Mouse (Mus musculus) frontal cortex, postnatal 25 days (tissue): Measurements from ENCODE around the gene Fmn2.

Experiments used
- DNase-seq, 2 experiments: peaks; one replicate each; pipeline ENCODE4 v3.0.0; 2022; ENCODE audit warnings: low spot score in 2 of 2

The Fmn2 gene

DNA sequence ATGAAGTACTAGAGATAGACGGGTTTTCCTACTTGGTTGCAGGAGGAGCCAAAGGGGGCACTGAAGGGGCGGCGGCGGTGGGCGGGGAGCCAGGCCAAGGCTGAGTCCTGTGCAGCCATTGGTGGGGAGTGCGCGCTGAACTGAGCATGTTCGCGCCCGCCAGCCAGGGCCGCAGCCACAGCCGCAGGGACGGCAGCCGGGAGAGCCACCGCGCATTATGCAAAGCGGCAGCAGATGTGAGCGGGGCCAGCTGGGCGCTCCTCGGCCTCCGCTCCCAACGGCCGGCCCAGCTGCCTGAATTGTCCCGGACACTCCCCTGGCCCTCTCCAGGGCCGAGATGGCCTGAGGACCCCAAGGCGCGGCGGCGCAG lies at the start of gene Fmn2:
TSS of gene Fmn2 (plus strand) at position 165 of the 370 bp plus-strand sequence.
- DNase-seq: peak; percentile 73 to 78

DNA sequence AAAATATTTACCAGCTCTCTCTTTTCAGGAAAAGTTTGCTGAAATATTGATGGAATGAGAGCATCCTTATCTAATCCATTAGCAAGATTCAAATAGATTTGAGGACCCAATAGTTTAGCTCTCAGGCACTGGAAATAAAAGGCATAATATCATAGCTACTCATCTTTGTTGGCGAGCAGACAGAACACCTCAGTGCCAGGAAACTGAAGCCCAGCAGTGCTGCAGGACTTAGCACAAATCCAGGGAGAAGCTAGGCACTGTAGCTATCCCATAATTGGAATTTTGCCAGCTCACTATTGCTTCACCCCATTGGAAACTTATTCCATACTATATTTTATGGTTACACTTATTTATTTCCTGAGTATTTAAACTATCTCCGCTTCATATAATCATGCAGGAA lies 46.5 kb upstream of the Fmn2 start:
- DNase-seq: no peak

DNA sequence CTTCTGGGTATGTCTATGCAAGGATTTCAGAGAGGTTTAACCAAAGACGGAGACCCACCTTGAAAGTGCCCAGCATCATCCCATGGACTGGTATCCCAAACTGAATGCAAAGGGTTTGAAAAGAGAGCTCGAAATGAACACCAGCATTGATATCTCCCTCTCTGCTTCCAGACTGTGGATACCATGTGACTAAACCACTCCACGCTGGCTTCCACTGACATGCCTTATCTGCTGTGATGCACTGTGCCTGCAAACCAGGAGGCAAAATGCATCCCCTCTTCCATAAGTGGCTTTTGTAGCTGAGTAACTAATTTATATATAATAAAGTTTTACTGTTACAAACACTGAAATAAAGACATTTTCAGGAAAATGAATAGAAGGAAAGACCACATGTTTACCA lies 36.2 kb upstream of the Fmn2 start:
- no peak for DNase-seq

DNA sequence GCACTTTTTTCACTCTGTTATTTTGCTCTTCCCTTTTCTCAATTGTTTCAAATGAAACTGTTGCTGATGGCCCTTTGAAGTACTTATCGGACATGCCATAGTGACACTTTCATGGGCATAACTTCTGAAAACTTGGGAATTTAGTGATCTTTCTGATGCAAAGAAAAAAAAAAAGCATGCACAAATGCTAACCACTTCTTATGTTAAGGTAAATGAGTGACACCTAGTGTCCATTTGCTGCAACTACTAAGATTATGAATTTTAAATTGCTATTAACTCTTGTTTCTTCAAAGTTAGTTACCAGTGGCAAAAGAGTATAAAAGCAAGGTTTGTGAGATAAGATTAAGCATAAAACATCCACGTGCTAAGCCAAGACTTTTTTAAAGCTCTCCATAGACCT lies 35.4 kb upstream of the Fmn2 start:
- DNase-seq: no peak

DNA sequence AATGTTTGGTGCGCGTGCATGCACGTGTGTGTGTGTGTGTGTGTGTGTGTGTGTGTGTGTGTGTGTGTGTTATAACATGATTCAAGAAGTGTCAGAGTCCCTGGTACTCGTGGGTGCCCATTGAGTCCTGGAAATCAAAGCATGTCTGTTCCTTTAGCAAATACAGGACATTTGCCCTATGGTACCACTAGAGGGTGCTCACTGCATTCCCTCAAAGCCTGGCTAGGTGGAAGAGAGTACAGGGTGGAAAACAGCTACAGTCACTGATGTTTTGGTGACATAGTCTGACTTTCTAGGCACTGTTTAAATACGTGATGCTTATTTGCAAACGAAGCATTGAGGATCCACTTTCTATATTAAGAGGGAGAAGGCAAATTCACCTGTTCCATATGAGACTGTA lies 31.9 kb upstream of the Fmn2 start:
- DNase-seq: peak in 1 of 2 experiments; percentile 14

DNA sequence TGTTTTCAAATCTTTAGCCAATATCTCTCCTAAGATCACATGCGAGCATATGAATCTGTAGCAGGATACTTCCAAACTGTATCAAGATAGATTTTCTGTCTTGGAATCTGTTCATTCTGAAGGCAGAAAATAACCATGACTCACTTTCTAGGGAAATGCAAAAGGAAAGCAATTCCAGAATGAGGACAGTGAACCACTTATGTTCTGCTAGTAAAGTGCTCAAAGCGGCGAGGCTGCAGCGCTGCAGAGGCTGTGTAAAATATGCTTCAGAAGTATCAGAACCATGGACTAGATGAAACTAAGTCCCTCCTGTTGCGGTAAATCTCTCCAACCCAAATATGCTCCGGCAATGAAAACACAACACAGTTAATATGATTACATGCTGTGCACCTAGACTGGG lies 19.1 kb upstream of the Fmn2 start:
- no peak for DNase-seq

DNA sequence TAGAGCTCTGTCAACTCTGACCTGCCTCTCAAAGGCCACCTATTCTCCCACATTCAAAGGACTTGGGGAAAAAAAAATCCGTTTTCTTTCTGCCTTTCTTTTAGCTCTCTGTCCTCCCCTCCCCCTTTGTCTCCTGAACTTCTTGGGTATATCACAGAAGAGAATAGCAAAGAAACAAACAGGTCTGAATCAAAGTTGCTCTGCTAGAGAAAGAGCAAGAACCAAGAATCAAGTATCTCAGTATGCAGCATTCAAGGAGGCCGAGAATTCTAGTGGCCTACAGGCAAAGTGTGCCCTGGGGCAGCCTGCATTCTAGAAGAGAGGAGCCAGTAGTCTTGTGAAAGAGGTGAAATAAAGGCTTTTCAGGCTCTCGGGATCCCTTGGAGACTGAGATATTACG lies 1.6 kb upstream of the Fmn2 start:
- no peak for DNase-seq

DNA sequence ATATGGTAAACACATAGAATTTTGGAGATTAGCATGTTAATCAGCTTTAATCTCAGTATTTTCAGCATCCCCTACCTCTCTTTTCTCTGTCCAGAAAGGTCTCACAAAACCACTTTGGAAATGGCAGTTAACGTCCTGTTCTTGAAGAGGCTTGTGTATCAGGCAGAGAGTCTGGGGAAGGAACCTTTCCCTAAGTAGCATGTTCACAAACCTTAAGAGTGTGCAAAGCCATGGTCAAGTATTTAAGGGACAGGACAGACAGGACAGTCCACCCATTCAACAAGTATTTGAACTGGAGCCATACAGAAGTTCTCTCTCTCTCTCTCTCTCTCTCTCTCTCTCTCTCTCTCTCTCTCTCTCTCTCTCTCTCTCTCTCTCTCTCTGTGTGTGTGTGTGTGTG lies 614 bp upstream of the Fmn2 start:
- no peak for DNase-seq

DNA sequence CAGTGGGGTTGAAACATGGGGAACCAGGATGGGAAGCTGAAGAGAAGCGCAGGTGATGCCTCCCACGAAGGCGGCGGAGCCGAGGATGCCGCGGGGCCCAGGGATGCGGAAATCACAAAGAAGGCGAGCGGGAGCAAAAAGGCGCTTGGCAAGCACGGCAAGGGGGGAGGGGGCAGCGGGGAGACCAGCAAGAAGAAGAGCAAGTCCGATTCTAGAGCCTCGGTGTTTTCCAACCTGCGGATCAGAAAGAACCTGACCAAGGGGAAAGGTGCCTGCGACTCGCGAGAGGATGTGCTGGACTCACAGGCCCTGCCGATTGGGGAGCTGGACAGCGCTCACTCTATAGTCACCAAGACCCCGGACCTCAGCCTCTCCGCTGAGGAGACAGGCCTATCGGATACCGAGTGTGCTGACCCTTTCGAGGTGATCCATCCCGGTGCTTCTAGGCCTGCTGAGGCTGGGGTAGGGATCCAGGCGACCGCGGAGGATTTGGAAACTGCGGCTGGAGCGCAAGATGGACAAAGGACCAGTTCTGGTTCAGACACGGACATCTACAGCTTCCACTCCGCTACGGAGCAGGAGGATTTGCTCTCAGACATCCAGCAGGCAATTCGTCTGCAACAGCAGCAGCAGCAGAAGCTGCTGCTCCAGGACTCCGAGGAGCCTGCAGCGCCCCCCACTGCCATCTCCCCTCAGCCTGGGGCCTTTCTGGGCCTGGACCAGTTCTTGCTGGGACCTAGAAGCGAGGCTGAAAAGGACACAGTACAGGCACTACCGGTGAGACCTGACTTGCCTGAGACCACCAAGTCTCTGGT lies 613 bp downstream of the Fmn2 start:
- peak; percentile 54 to 57 for DNase-seq

DNA sequence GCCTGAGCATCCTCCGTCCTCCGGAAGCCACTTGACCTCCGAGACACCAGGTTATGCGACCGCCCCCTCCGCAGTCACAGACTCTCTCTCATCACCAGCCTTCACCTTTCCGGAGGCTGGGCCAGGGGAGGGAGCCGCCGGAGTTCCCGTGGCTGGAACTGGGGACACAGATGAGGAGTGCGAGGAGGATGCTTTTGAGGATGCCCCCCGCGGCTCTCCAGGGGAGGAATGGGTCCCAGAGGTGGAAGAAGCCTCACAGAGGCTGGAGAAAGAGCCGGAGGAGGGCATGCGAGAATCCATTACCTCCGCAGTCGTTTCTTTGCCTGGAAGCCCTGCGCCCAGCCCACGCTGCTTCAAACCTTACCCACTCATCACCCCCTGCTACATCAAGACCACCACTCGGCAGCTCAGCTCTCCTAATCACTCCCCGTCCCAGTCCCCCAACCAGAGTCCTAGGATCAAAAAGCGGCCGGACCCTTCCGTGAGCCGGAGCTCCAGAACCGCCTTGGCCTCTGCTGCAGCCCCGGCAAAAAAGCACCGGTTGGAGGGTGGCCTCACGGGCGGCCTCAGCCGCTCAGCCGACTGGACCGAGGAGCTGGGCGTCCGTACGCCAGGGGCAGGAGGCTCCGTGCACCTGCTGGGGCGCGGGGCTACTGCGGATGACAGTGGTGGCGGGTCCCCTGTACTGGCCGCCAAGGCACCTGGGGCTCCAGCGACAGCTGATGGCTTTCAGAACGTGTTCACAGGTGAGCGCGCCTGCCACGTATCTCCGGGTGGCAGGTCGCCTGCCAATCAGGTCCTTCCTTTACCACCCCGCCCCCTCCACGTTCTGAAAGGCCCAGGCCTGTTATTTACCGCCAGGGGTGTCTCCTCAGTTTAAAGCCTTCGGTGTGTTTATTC lies 1.5 kb downstream of the Fmn2 start:
- DNase-seq: peak; percentile 50 to 52

DNA sequence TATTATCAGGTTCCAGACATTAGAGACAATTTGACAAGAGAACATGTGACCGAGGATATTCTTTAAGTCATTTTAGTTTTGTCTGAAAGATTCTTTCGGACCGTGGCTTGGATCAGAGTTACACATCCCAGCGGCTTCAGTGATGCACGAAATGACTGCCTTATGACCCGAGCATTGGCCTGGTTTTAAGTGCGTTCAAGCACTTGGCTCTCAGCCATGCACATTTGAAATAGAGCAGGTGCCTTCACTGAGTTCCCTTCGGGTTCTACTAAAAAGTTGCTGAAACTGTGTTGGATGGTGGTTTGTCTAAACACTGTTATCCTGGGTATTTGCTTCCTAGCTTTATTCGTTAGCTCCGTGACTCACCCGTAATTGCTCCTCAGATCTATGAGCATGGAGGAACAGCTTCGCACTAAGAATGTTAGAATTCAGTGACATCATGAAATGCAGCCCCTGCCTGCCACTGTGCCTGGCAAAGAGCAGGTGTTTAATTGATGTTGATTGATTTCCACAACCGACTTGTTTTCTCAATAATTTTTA lies 7.0 kb downstream of the Fmn2 start:
- no peak for DNase-seq

DNA sequence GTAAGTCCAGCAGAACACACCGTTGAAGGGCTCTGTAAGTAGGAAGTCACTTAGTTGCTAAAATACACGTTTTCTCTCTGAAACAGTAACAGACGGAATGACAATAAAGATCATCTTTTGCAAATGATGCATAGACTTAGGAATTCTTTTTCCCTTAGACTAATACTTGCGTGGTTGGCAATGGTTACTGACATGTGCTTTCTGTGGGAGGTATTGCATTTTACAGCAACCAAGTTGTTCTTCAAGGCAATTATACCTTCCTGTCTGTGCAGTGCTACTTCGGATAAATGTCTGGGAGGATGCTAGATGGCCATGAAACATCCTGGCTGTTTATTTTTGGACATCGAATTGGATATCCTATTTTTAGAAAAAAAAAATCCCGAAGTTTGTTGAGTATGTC lies 11.8 kb downstream of the Fmn2 start:
- no peak for DNase-seq

DNA sequence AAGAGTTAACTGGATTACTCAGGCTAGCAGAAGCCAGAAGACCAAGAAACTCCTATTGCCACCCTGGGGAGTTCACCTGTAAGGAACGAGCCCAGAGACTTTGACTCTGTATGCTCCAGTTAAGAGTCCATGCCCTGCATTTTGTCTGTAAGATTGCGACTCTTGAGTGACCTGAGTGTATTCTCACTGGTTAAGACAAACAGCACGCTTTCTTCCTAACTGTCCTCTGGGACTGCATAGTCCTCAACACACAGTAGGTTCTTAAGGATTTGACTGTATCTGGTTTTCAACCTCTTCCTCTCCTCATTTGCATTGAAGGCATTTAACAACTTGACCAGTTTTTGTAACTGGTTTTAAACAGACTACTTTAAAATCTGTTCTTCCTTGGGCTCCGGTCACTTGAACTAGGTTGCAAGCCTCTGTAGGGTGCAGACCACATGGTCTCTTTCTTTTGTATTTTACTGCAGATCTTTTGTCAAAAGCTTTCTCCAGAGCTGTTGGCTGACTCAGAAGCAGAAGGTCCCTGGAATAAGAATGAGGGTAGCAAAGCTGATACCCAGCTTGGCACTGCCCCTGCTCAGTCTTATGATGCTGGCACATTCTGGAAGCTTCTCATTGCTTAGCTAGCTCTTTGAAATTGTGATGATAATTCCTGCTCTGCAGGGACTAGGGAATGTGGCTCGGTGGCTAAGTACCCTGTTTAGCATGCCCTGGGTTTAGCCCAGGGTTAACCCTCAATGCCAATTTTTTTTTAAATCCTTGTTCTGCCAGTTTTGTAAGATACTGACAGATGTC lies 20.5 kb downstream of the Fmn2 start:
- no peak for DNase-seq

DNA sequence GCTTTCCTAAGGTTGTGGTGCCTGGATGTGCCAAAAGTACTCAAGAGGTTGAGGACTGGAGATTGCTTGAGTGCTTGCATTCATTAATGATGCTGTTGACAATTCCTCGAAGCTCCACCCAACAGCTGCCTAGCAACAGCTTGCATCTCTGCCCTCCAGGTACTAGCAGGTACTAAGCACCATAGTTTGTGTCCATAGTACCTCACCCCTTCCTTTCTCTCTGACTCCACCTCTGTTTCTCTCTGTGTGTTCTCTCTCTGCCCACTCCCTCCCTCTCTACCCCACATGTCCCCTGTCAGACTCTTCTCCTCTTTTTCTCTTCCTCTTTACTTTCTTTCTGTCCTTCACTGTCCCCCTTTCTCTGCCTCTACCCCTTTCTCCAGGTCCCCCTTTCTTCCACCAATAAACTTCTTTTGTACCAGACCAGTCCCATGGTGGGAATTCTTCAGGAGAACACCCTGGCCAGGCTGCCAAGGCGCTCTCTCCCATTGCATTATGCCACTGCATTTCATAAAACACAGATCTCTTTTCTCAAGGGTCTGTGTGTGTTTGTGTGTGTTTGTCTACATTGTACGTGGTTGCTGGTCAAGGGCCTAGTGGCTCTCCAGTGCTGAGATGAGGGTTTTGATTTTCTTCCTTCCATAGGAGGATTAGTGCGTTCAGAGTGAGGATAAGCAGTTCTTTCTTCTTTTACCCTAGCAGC lies 21.3 kb downstream of the Fmn2 start:
- no peak for DNase-seq

DNA sequence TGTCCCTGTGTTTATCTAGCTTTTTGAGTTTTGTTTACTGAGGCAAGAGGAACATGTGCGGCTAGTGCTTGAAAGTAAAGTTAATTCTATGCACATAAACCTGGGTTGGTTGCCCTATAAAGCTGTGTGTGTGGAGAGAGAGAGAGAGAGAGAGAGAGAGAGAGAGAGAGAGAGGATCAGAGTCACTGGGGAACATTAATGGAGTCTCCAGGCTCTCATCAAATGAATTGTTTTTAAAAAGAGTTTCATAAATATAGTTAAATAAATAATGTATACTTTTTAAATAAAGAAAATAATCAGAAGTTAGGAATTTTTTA lies 21.8 kb downstream of the Fmn2 start:
- no peak for DNase-seq

DNA sequence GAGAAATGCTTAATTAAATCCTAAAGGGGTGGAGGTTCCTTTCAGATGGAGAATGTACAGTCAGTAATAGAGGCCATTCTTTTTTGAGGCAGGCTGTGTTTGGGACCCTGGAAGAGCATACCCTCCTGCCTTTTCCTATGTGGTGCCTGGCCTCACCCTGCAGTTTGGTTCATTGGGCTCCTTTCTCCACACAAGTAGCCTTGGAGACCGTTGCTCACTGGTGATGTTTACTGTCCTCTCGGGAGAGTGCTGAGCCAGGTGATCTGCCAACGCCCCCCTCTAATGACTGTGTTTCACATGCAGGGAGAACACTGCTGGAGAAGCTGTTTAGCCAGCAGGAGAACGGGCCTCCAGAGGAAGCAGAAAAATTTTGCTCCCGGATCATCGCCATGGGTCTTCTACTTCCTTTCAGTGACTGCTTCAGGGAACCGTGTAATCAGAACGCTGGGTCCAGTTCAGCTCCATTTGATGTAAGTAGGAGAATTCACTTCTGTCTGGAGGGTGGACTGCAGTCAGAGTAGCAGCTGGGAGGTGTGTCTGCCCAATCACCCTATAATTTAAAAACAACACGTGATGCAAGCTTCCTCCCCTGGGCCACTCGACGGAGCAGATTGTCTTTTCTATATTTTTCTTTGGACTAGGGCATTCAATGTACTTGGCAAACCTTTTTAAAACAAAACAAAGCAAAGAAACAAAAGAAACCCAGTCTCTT lies 35.3 kb downstream of the Fmn2 start:
- no peak for DNase-seq

DNA sequence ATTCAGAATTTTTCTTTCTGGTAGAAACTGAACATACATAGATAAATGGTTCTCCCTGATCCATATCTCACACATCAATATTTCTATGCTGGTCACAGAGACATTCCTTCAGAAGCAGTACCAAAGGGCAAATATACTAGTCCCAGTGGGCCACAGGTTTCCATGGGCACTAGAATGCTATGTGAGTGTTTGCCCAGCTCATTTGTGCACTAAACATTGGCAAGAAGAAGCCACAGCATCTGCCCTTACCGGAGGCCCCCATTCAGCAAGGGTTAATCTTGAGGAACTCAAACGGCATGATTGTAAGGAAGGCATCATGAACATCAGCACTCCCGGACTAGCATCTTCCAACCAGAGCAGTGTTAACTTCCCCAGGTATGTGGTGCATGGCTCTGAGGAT lies 35.9 kb downstream of the Fmn2 start:
- no peak for DNase-seq

DNA sequence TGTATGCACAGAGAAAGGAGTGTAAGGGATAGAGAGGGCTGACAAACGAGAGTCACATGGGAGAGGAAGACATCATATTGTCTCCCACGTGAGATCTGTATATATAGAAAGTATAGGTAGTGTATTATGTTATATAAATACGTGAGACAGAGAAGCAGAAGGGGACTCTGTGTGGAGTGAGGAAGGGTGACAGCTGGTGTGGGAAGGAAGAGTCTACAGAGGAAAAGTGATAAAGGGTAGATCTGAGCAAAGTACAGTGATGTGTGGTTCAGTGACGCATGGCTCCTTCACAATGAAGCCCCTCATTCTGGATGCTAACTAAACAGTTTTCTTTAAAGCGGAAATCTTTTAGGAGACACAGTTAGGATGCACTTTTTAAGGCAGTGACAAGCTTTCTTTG lies 46.7 kb downstream of the Fmn2 start:
- no peak for DNase-seq

DNA sequence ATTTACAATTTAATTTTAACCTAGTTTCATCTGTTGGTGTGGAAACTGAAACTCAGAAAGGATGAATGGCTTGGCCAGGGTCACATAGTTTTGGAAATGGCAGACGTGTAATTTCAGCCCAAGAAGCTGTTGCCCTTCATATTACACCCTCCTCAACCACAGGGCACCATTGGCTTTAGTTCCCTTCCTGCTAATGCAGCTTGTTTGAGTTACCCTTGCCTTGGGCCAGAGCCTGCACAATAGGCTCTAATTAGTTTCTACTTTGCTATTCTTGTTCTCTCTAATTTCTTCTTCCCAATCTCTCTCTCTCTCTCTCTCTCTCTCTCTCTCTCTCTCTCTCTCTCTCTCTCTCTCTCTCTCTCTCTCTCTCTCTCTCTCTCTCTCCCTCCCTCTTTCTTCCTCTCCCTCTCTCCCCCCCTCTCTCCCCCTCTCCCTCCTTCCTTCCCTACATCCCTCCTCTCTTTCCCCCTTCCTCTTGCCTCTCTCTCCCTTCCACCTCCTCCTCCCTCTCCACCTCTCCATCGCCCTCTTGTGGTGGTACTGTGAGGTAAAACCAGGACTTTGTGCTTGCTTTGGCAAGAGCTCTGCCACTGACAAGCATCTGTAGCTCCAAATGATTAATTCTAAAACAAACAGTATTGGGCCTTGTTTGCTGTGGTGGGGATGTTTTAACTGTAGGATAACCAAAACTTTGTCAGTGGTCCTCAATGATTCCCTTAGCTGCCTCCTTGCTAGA lies 51.8 kb downstream of the Fmn2 start:
- peak in 1 of 2 experiments; percentile 24 for DNase-seq

DNA sequence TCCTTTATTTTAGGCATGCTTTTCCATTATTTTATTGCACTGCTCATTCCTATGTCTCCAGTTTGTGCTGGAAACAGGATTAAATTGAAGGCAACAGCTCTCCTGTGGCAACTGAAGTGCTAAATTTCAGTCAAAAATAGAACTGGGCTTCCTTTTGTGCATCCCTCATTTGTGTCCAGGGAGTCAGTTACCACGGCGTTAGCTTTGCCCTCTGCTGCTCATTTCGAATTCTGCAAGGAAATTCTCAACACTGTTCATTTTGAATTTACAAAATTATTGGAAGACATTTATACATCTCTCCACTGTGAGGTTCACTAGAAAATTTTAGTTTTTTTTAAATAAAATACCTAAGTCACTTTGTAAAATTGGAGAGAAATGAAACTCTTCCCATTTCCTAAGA lies 53.8 kb downstream of the Fmn2 start:
- DNase-seq: no peak
